Mouse (Mus musculus) midbrain, embryonic 15.5 days (tissue): ENCODE measurements around the gene Atp8a2. TPM values are rescaled to one million over a fixed set of nuclear protein-coding genes. Genes with fewer than 3 reads are reported as not detected.
"Not testable (repeated sequence)": the region's sequence is repeated elsewhere in the genome, so short reads cannot be mapped to it uniquely, and the experiment has no call there.

Source experiments
- ATAC-seq: fragments of 200-750 bp; cut with Nextera tagmentation; replicated peaks from 2 replicates; pipeline ENCODE4 v1.8.0; 2017; ENCODE audit warnings: moderate TSS enrichment
- H3K27ac ChIP-seq: fragments of 300-500 bp; sonication (generic); 2 replicates; pipeline ENCODE4 v1.5.1; 2015; ENCODE audit warnings: mild to moderate bottlenecking, inconsistent platforms
- H3K27me3 ChIP-seq: fragments of 300-500 bp; sonication (generic); replicated peaks from 2 replicates; pipeline ENCODE4 v1.6.1; 2015; ENCODE audit warnings: inconsistent platforms
- H3K36me3 ChIP-seq: fragments of 300-500 bp; sonication (generic); replicated peaks from 2 replicates; pipeline ENCODE4 v1.6.1; 2015; ENCODE audit warnings: inconsistent platforms
- H3K4me1 ChIP-seq: fragments of 300-500 bp; sonication (generic); 2 replicates; pipeline ENCODE4 v1.6.1; 2015; ENCODE audit warnings: inconsistent platforms
- H3K4me2 ChIP-seq: fragments of 300-500 bp; sonication (generic); 2 replicates; pipeline ENCODE4 v1.6.1; 2015; ENCODE audit warnings: inconsistent platforms, mild to moderate bottlenecking, moderate library complexity
- H3K4me3 ChIP-seq: fragments of 300-500 bp; sonication (generic); 2 replicates; pipeline ENCODE4 v1.5.1; 2015; ENCODE audit warnings: mild to moderate bottlenecking, inconsistent platforms
- H3K9ac ChIP-seq: fragments of 300-500 bp; sonication (generic); 2 replicates; pipeline ENCODE4 v1.6.1; 2015; ENCODE audit warnings: mild to moderate bottlenecking, inconsistent platforms
- H3K9me3 ChIP-seq: fragments of 300-500 bp; sonication (generic); 2 replicates; pipeline ENCODE4 v1.6.1; 2016; ENCODE audit warnings: inconsistent platforms
- WGBS: fragments of 180-500 bp; shearing (Covaris S2); methylation state at CpG from one replicate; pipeline ENCODE4 v1.1.7; 2015; ENCODE audit warnings: mixed read lengths; 5-methylcytosine and 5-hydroxymethylcytosine counted together
- polyA plus RNA-seq: library from polyadenylated mRNA; unstranded; fragments of >200 nt; fragmentation: Nextera tagmentation; extraction: Ambion mirVana; gene quantifications from 2 replicates; pipeline ENCODE4 v1.2.1, GENCODE M21; 2015

The Atp8a2 gene
- polyA plus RNA-seq, 1 experiment from 2014 or later, result 49.6 TPM

GRCm38 (mm10) chr14:59931412-59932058 is 265.4 kb downstream of the Atp8a2 start:
- ATAC-seq, result no peak
- Histone ChIP-seq H3K27me3 (no peaks in the 10 kb centered on the region), H3K27ac (no peak overlapping the region), H3K9ac (no peak overlapping the region), H3K4me2 (no peak overlapping the region), H3K9me3 (no peaks in the 10 kb centered on the region), H3K4me3 (no peak overlapping the region), H3K4me1 (no peaks in the 10 kb centered on the region; the same call in 1 of the 2 replicates), H3K36me3 (no peaks in the 10 kb centered on the region)
- 86% methylated on average over 13 of the region's 13 CpGs for WGBS

- H3K9me3 ChIP-seq, H3K4me2 ChIP-seq, H3K27ac ChIP-seq, H3K4me1 ChIP-seq, H3K4me3 ChIP-seq, H3K27me3 ChIP-seq, ATAC-seq, H3K9ac ChIP-seq, H3K36me3 ChIP-seq: not testable (repeated sequence)
- WGBS, result 100% methylated on average over 1 of the region's 1 CpGs
Observed at GRCm38 (mm10) chr14:59929190-59929589, 267.8 kb downstream of the Atp8a2 start.

- 80% methylated on average over 5 of the region's 5 CpGs for WGBS
- H3K4me1 ChIP-seq, result no peaks in the 10 kb centered on the region
Observed at GRCm38 (mm10) chr14:59928781-59929180, 268.2 kb downstream of the Atp8a2 start.

GRCm38 (mm10) chr14:59927804-59928203 is 269.2 kb downstream of the Atp8a2 start:
- no peak for ATAC-seq
- Histone ChIP-seq H3K4me1 (no peaks in the 10 kb centered on the region), H3K4me3 (no peak overlapping the region), H3K4me2 (no peak overlapping the region), H3K27ac (no peak overlapping the region), H3K9ac (no peak overlapping the region), H3K27me3 (no peaks in the 10 kb centered on the region), H3K9me3 (no peaks in the 10 kb centered on the region), H3K36me3 (no peaks in the 10 kb centered on the region)
- 60% methylated on average over 5 of the region's 5 CpGs for WGBS

More at GRCm38 (mm10) chr14:59928781-59929180, 268.2 kb downstream of the Atp8a2 start:
- Histone ChIP-seq H3K27ac (no peak overlapping the region), H3K27me3 (no peaks in the 10 kb centered on the region), H3K4me3 (no peak overlapping the region), H3K9me3 (no peaks in the 10 kb centered on the region), H3K36me3 (no peaks in the 10 kb centered on the region), H3K4me2 (no peak overlapping the region), H3K9ac (no peak overlapping the region)
- no peak for ATAC-seq

GRCm38 (mm10) chr14:59919865-59920264 is 277.1 kb downstream of the Atp8a2 start:
- no peaks in the 10 kb centered on the region for H3K36me3 ChIP-seq
- no peak for ATAC-seq

GRCm38 (mm10) chr14:59903484-59904130 is 293.4 kb downstream of the Atp8a2 start:
- Histone ChIP-seq H3K9me3 (no peaks in the 10 kb centered on the region), H3K9ac (no peak overlapping the region), H3K4me2 (no peak overlapping the region), H3K4me1 (no peaks in the 10 kb centered on the region), H3K36me3 (no peaks in the 10 kb centered on the region), H3K27ac (no peak overlapping the region), H3K4me3 (no peak overlapping the region), H3K27me3 (no peaks in the 10 kb centered on the region)
- WGBS, result 81% methylated on average over 7 of the region's 7 CpGs
- ATAC-seq, result no peak

More at GRCm38 (mm10) chr14:59919865-59920264, 277.1 kb downstream of the Atp8a2 start:
- H3K9ac ChIP-seq, result no peak overlapping the region
- H3K9me3 ChIP-seq, result no peaks in the 10 kb centered on the region
- no peak overlapping the region for H3K4me3 ChIP-seq
- no peak overlapping the region for H3K4me2 ChIP-seq
- WGBS, result 75% methylated on average over 8 of the region's 8 CpGs
- no peaks in the 10 kb centered on the region for H3K27me3 ChIP-seq
- no peak overlapping the region for H3K27ac ChIP-seq
- H3K4me1 ChIP-seq, result no peaks in the 10 kb centered on the region; the same call in 1 of the 2 replicates

- Histone ChIP-seq H3K9me3 (no peaks in the 10 kb centered on the region), H3K4me3 (no peak overlapping the region), H3K4me1 (no peaks in the 10 kb centered on the region), H3K9ac (no peak overlapping the region), H3K27me3 (no peaks in the 10 kb centered on the region), H3K4me2 (no peak overlapping the region), H3K27ac (no peak overlapping the region), H3K36me3 (no peaks in the 10 kb centered on the region)
- ATAC-seq, result no peak
- 62% methylated on average over 1 of the region's 1 CpGs for WGBS
Observed at GRCm38 (mm10) chr14:59893971-59894370, 303.0 kb downstream of the Atp8a2 start.

GRCm38 (mm10) chr14:59892084-59892483 is 304.9 kb downstream of the Atp8a2 start:
- H3K27ac ChIP-seq, result no peak overlapping the region
- 87% methylated on average over 8 of the region's 8 CpGs for whole genome bisulfite sequencing
- no peaks in the 10 kb centered on the region for H3K27me3 ChIP-seq
- peaks cover 7% of the 10 kb centered on the region; the same call in 1 of the 2 replicates for H3K4me1 ChIP-seq
- no peak overlapping the region for H3K9ac ChIP-seq
- no peak overlapping the region for H3K4me2 ChIP-seq
- H3K9me3 ChIP-seq, result no peaks in the 10 kb centered on the region
- ATAC-seq, result no peak
- no peaks in the 10 kb centered on the region for H3K36me3 ChIP-seq
- H3K4me3 ChIP-seq, result no peak overlapping the region

- H3K27me3 ChIP-seq, result no peaks in the 10 kb centered on the region
- ATAC-seq, result no peak
- WGBS, result 89% methylated on average over 5 of the region's 5 CpGs
- no peak overlapping the region for H3K27ac ChIP-seq
- no peaks in the 10 kb centered on the region for H3K36me3 ChIP-seq
- no peak overlapping the region for H3K9ac ChIP-seq
- no peak overlapping the region for H3K4me2 ChIP-seq
- no peak overlapping the region for H3K4me3 ChIP-seq
- H3K4me1 ChIP-seq, result peaks cover 9% of the 10 kb centered on the region; the same call in 1 of the 2 replicates
- H3K9me3 ChIP-seq, result no peaks in the 10 kb centered on the region
Observed at GRCm38 (mm10) chr14:59891491-59891890, 305.5 kb downstream of the Atp8a2 start.

GRCm38 (mm10) chr14:59890818-59891217 is 306.2 kb downstream of the Atp8a2 start:
- WGBS, result 64% methylated on average over 5 of the region's 5 CpGs

GRCm38 (mm10) chr14:59890107-59890506 is 306.9 kb downstream of the Atp8a2 start:
- H3K4me2 ChIP-seq, result no peak overlapping the region
- peaks cover 9% of the 10 kb centered on the region; the same call in 1 of the 2 replicates for H3K4me1 ChIP-seq
- 80% methylated on average over 7 of the region's 7 CpGs for WGBS
- no peaks in the 10 kb centered on the region for H3K9me3 ChIP-seq
- H3K27ac ChIP-seq, result no peak overlapping the region
- no peak overlapping the region for H3K9ac ChIP-seq
- no peak overlapping the region for H3K4me3 ChIP-seq
- H3K36me3 ChIP-seq, result no peaks in the 10 kb centered on the region
- H3K27me3 ChIP-seq, result no peaks in the 10 kb centered on the region
- no peak for ATAC-seq

More at GRCm38 (mm10) chr14:59890818-59891217, 306.2 kb downstream of the Atp8a2 start:
- H3K9me3 ChIP-seq, result no peaks in the 10 kb centered on the region
- H3K4me2 ChIP-seq, result no peak overlapping the region
- ATAC-seq, result no peak
- no peak overlapping the region for H3K27ac ChIP-seq
- no peak overlapping the region for H3K4me3 ChIP-seq
- no peak overlapping the region for H3K9ac ChIP-seq
- H3K36me3 ChIP-seq, result no peaks in the 10 kb centered on the region
- peaks cover 9% of the 10 kb centered on the region; the same call in 1 of the 2 replicates for H3K4me1 ChIP-seq
- H3K27me3 ChIP-seq, result no peaks in the 10 kb centered on the region

GRCm38 (mm10) chr14:59888446-59888845 is 308.5 kb downstream of the Atp8a2 start:
- no peak overlapping the region for H3K9ac ChIP-seq
- H3K9me3 ChIP-seq, result no peaks in the 10 kb centered on the region
- peaks cover 9% of the 10 kb centered on the region; the same call in 1 of the 2 replicates for H3K4me1 ChIP-seq
- ATAC-seq, result no peak
- no peaks in the 10 kb centered on the region for H3K27me3 ChIP-seq
- no peak overlapping the region for H3K4me2 ChIP-seq
- 81% methylated on average over 1 of the region's 1 CpGs for WGBS
- no peak overlapping the region for H3K27ac ChIP-seq
- no peaks in the 10 kb centered on the region for H3K36me3 ChIP-seq
- no peak overlapping the region for H3K4me3 ChIP-seq
